Mouse (Mus musculus): ENCODE measurements around the gene Cerkl. TPM values are rescaled to one million over a fixed set of nuclear protein-coding genes. Genes with fewer than 3 reads are reported as not detected.

The Cerkl gene
- polyA plus RNA-seq (2012; rRNA removed): 0.69 and 1.1 TPM in 2 replicates

GRCm38 (mm10) chr2:79456575-79457349 lies at the start of gene Cerkl, which contains the start of gene Neurod1:
Gene Cerkl (minus strand): TSS chr2:79456785.
Gene Neurod1 (minus strand): TSS chr2:79456751.

Other genes with a start within 250 kb of the Cerkl start
- gene Itga4, start 201.4 kb downstream of the Cerkl start, polyA plus RNA-seq (2012; rRNA removed): 3.2 and 4.4 TPM in 2 replicates
- 29.9 and 37.0 TPM in 2 replicates for gene Neurod1, start within 50 bp of the Cerkl start, polyA plus RNA-seq (2012; rRNA removed)
- 5.7 and 7.5 TPM in 2 replicates for gene Itprid2, start 178.6 kb upstream of the Cerkl start, polyA plus RNA-seq (2012; rRNA removed)

Measured in central nervous system, embryonic 14 days (tissue).